Mouse (Mus musculus) hematopoietic multipotent progenitor cell, adult 10-12 weeks (in vitro differentiated cells): Measurements from ENCODE around the gene Vmn1r236. TPM values are rescaled to one million over a fixed set of nuclear protein-coding genes. Genes with fewer than 3 reads are reported as not detected.

ENCODE experiments used
- polyA plus RNA-seq: library from polyadenylated mRNA; stranded (reverse); fragments of >175 nt; gene quantifications from 2 replicates; pipeline ENCODE4 v1.2.3, GENCODE M21; 2012; ENCODE audit warnings: low replicate concordance

The Vmn1r236 gene
- polyA plus RNA-seq, result not detected in 2 replicates

DNA sequence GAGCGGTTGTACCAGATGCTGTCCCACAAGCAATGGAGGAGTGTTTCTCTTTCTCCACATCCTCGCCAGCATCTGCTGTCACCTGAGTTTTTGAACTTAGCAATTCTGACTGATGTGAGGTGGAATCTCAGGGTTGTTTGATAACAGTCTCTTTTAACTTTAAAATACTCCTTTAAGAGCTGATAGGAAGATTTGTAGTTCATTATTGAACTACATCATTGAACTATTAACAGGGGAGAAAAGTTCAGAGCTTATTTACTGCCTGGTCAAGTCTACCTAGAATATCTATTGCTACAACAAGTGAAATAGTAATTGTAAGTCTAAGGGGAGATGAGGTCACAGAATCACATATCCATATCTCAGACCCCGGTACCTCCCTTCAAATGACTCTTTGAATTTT is at the start of gene Vmn1r236:
TSS of gene Vmn1r236 (plus strand) at position 301 of the 400 bp plus-strand sequence.

DNA sequence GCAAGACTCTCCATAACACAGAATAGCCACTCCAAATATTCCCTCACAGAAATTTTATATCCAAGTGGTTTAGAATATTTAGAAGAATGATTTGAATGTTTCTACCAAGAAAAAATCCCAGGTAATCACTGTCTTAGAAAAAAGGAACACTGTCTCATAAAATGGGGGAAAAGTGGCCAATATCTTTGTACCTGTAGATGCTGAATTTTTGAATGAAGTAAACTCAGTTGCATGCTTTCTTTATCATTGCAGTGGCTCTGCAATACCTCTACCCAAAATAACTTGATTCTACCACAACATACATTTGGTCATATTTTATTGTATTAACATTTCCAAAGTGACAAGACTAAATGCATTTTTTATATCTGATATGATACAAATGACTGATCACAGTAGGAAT is 26.6 kb upstream of the Vmn1r236 start, which contains the start of gene Vmn1r235:
TSS of gene Vmn1r235 (plus strand) at position 301 of the 400 bp plus-strand sequence.

DNA sequence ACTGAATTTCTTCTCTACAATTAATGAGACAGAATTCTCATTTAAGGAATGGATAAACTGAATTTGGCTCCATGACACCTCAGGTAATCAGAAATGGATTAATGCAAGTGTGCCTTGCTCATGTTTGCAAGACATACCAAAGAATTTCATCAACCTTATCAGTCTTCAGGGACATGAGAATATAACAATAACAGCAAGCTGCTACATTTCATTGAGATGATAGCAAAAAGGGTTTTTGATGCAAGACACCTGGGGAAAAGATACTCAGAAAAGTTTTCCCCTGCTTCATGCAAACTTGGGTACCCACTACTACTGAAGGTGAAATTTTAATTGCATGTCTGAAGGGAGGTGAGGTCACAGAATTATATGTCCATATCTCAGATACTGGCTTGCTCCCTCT is 28.8 kb downstream of the Vmn1r236 start, which contains the start of gene Vmn1r237:
TSS of gene Vmn1r237 (plus strand) at position 301 of the 400 bp plus-strand sequence.

Other genes with a start within 250 kb of the Vmn1r236 start
- not detected in 2 replicates for gene Vmn1r234, start 56.9 kb upstream of the Vmn1r236 start, polyA plus RNA-seq
- not detected in 2 replicates for gene Vmn1r235, start 26.5 kb upstream of the Vmn1r236 start, polyA plus RNA-seq
- gene Vmn1r237, start 28.9 kb downstream of the Vmn1r236 start, polyA plus RNA-seq, result not detected in 2 replicates
- gene Zfp677, start 100.8 kb downstream of the Vmn1r236 start, polyA plus RNA-seq, result 0.73 and 2.6 TPM in 2 replicates
- 0.52 TPM in 1 of 2 replicates, not detected in the other for gene Zfp54, start 140.3 kb downstream of the Vmn1r236 start, polyA plus RNA-seq
- 0.31 and 1.5 TPM in 2 replicates for gene Zfp51, start 167.4 kb downstream of the Vmn1r236 start, polyA plus RNA-seq
- gene Zfp53, start 206.1 kb downstream of the Vmn1r236 start, polyA plus RNA-seq, result 3.5 and 3.7 TPM in 2 replicates